Mouse (Mus musculus) hindbrain, postnatal 0 days (tissue): ENCODE measurements around the gene Tceal8. TPM values are rescaled to one million over a fixed set of nuclear protein-coding genes. Genes with fewer than 3 reads are reported as not detected.
"Not testable (repeated sequence)": the region's sequence is repeated elsewhere in the genome, so short reads cannot be mapped to it uniquely, and the experiment has no call there.

Experiments used
- ATAC-seq: fragments of 200-750 bp; cut with Nextera tagmentation; 2 replicates; pipeline ENCODE4 v1.8.0; 2017; ENCODE audit warnings: mild to moderate bottlenecking, moderate TSS enrichment, moderate library complexity
- DNase-seq: peaks from one replicate; pipeline ENCODE4 v3.0.0-alpha.2; 2015; ENCODE audit warnings: low spot score
- H3K27ac ChIP-seq: fragments of 300-500 bp; sonication (generic); 2 replicates; pipeline ENCODE4 v1.5.1; 2014; ENCODE audit warnings: mild to moderate bottlenecking
- H3K27me3 ChIP-seq: fragments of 300-500 bp; sonication (generic); 2 replicates; pipeline ENCODE4 v1.6.1; 2014; ENCODE audit warnings: low read length, mixed read lengths; ENCODE audit not compliant: insufficient read depth
- H3K36me3 ChIP-seq: fragments of 300-500 bp; sonication (generic); 2 replicates; pipeline ENCODE4 v1.6.1; 2014; ENCODE audit warnings: low read length, mixed read lengths; ENCODE audit not compliant: insufficient read depth
- H3K4me1 ChIP-seq: fragments of 300-500 bp; sonication (generic); 2 replicates; pipeline ENCODE4 v1.6.1; 2014; ENCODE audit warnings: antibody characterized with exemption, low read length, mixed read lengths; ENCODE audit not compliant: insufficient read depth
- H3K4me2 ChIP-seq: fragments of 300-500 bp; sonication (generic); 2 replicates; pipeline ENCODE4 v1.6.1; 2014; ENCODE audit warnings: low read depth, mild to moderate bottlenecking, low read length, moderate library complexity, mixed read lengths
- H3K4me3 ChIP-seq: fragments of 300-500 bp; sonication (generic); 2 replicates; pipeline ENCODE4 v1.5.1; 2014; ENCODE audit warnings: low read length
- H3K9ac ChIP-seq: fragments of 300-500 bp; sonication (generic); replicated peaks from 2 replicates; pipeline ENCODE4 v1.6.1; 2014; ENCODE audit warnings: mild to moderate bottlenecking, low read length, moderate library complexity, mixed read lengths
- H3K9me3 ChIP-seq: fragments of 300-500 bp; sonication (generic); 2 replicates; pipeline ENCODE4 v1.6.1; 2016; ENCODE audit warnings: low read length, mixed read lengths
- CTCF ChIP-seq: IDR thresholded peaks from 2 replicates; pipeline ENCODE4 v1.5.1; 2016; ENCODE audit warnings: antibody characterized with exemption, control low read depth, low read depth
- WGBS: fragments of 180-500 bp; shearing (Covaris S2); extraction: QIAGEN DNeasy Blood & Tissue Kit; methylation state at CpG from one replicate; pipeline ENCODE4 v1.1.7; 2014; 5-methylcytosine and 5-hydroxymethylcytosine counted together
- polyA plus RNA-seq: library from polyadenylated mRNA; unstranded; fragments of >200 nt; fragmentation: Nextera tagmentation; extraction: Ambion mirVana; gene quantifications from 2 replicates; pipeline ENCODE4 v1.2.1, GENCODE M21; 2015
- total RNA-seq: library from RNA; depleted of rRNA; stranded (reverse); fragments of >200 nt; gene quantifications from 2 replicates; pipeline ENCODE4 v1.2.3, GENCODE M21; 2014

The Tceal8 gene
- total and polyA plus RNA-seq, 2 experiments from 2014 or later: 82.6 to 138 TPM

GRCm38 (mm10) chrX:136171189-136172117 lies 689 bp downstream of the Tceal8 start:
- peak overlapping the region; percentile 81 for H3K27ac ChIP-seq
- whole genome bisulfite sequencing: 31% methylated on average over 24 of the region's 24 CpGs
- ATAC-seq: peak; percentile 81
- no peaks in the 10 kb centered on the region for H3K4me1 ChIP-seq
- H3K36me3 ChIP-seq: no peaks in the 10 kb centered on the region
- H3K9ac ChIP-seq: peak overlapping the region; percentile 56
- no peaks in the 10 kb centered on the region for H3K27me3 ChIP-seq
- H3K9me3 ChIP-seq: no peaks in the 10 kb centered on the region
- peak overlapping the region; percentile 60 for H3K4me2 ChIP-seq
- H3K4me3 ChIP-seq: peak overlapping the region; percentile 48
- TF ChIP-seq CTCF: no peak
- peak; percentile 77 for DNase-seq

GRCm38 (mm10) chrX:136170625-136171024 lies 1.5 kb downstream of the Tceal8 start:
- Histone ChIP-seq H3K4me2 (peak overlapping the region; percentile 60), H3K9ac (no peak overlapping the region), H3K4me1 (no peaks in the 10 kb centered on the region), H3K27me3 (no peaks in the 10 kb centered on the region), H3K36me3 (no peaks in the 10 kb centered on the region), H3K4me3 (peak overlapping the region; percentile 48), H3K9me3 (no peaks in the 10 kb centered on the region), H3K27ac (0 out of 2 replicates have a peak overlapping the region, but pooled peaks have one; percentile 11)
- no peak for TF ChIP-seq CTCF
- DNase-seq (no peak), ATAC-seq (no peak)
- WGBS: 67% methylated on average over 10 of the region's 10 CpGs

GRCm38 (mm10) chrX:136144195-136144594 lies 27.9 kb downstream of the Tceal8 start:
- WGBS: 79% methylated on average over 7 of the region's 7 CpGs
- Histone ChIP-seq H3K4me2 (no peak overlapping the region), H3K27me3 (no peaks in the 10 kb centered on the region), H3K4me3 (no peak overlapping the region), H3K4me1 (no peaks in the 10 kb centered on the region), H3K36me3 (no peaks in the 10 kb centered on the region), H3K27ac (no peak overlapping the region), H3K9ac (no peak overlapping the region), H3K9me3 (no peaks in the 10 kb centered on the region)
- no peak for TF ChIP-seq CTCF
- DNase-seq (no peak), ATAC-seq (no peak)

- H3K4me1 ChIP-seq: no peaks in the 10 kb centered on the region
- TF ChIP-seq CTCF: no peak
- no peaks in the 10 kb centered on the region for H3K27me3 ChIP-seq
- H3K4me2 ChIP-seq: no peak overlapping the region
- 93% methylated on average over 2 of the region's 2 CpGs for WGBS
- no peak overlapping the region for H3K9ac ChIP-seq
- H3K27ac ChIP-seq: no peak overlapping the region
- ATAC-seq (no peak), DNase-seq (no peak)
- H3K36me3 ChIP-seq: no peaks in the 10 kb centered on the region
- no peaks in the 10 kb centered on the region for H3K9me3 ChIP-seq
- H3K4me3 ChIP-seq: no peak overlapping the region
These were observed 28.4 kb downstream of the Tceal8 start for GRCm38 (mm10) chrX:136143711-136144110.

GRCm38 (mm10) chrX:136141385-136141784 lies 30.8 kb downstream of the Tceal8 start:
- no peak overlapping the region for H3K9ac ChIP-seq
- no peak for DNase-seq
- no peak overlapping the region for H3K4me3 ChIP-seq
- H3K27ac ChIP-seq: no peak overlapping the region
- TF ChIP-seq CTCF: no peak
- H3K4me1 ChIP-seq: no peaks in the 10 kb centered on the region
- no peak overlapping the region for H3K4me2 ChIP-seq
- H3K27me3 ChIP-seq: no peaks in the 10 kb centered on the region
- H3K36me3 ChIP-seq: no peaks in the 10 kb centered on the region
- H3K9me3 ChIP-seq: no peaks in the 10 kb centered on the region
- no peak for ATAC-seq
- 83% methylated on average over 5 of the region's 5 CpGs for WGBS

- not testable (repeated sequence) for H3K9ac ChIP-seq, H3K27me3 ChIP-seq, H3K9me3 ChIP-seq, DNase-seq, H3K36me3 ChIP-seq, H3K4me1 ChIP-seq, H3K27ac ChIP-seq
- peak; percentile 19; the same call in 1 of the 2 replicates for ATAC-seq
- Histone ChIP-seq H3K4me2 (peak overlapping the region; percentile 48), H3K4me3 (peak overlapping the region; percentile 32)
- WGBS: 36% methylated on average over 5 of the region's 5 CpGs
These were observed 32.5 kb downstream of the Tceal8 start for GRCm38 (mm10) chrX:136139640-136140004.

GRCm38 (mm10) chrX:136138827-136139639 lies 33.1 kb downstream of the Tceal8 start, which contains the start of gene Bex4:
TSS of gene Bex4 (plus strand) at chrX:136138996.
- H3K9ac ChIP-seq, H3K36me3 ChIP-seq, DNase-seq, H3K27me3 ChIP-seq, H3K4me1 ChIP-seq, H3K27ac ChIP-seq, H3K9me3 ChIP-seq: not testable (repeated sequence)
- H3K4me2 ChIP-seq: peak within 1 kb of the TSS; percentile 48
- ATAC-seq: peak; percentile 96
- H3K4me3 ChIP-seq: peak within 1 kb of the TSS; percentile 32
- WGBS: 51% methylated on average over 13 of the region's 64 CpGs
